Mouse (Mus musculus) neural tube, embryonic 10.5 days (tissue): Measurements from ENCODE around the gene Prss8.

ENCODE experiments used
- DNase-seq: peaks from one replicate; pipeline ENCODE4 v3.0.0-alpha.2; 2017; ENCODE audit warnings: low spot score; ENCODE audit errors: extremely low spot score

The Prss8 gene

GRCm38 (mm10) chr7:127930636-127931035, 732 bp upstream of the Prss8 start:
- no peak for DNase-seq

- no peak for DNase-seq
These were observed 1.3 kb downstream of the Prss8 start for GRCm38 (mm10) chr7:127928596-127928995.

- no peak for DNase-seq
These were observed 2.2 kb downstream of the Prss8 start for GRCm38 (mm10) chr7:127927726-127928125.

GRCm38 (mm10) chr7:127926846-127927245, 3.1 kb downstream of the Prss8 start:
- no peak for DNase-seq

- no peak for DNase-seq
These were observed 3.8 kb downstream of the Prss8 start for GRCm38 (mm10) chr7:127926066-127926465.

- no peak for DNase-seq
These were observed 4.7 kb downstream of the Prss8 start for GRCm38 (mm10) chr7:127925252-127925651.

GRCm38 (mm10) chr7:127923714-127924113, 6.2 kb downstream of the Prss8 start:
- no peak for DNase-seq

- no peak for DNase-seq
These were observed 7.2 kb downstream of the Prss8 start for GRCm38 (mm10) chr7:127922451-127923275.

- DNase-seq, result no peak
These were observed 8.4 kb downstream of the Prss8 start for GRCm38 (mm10) chr7:127921516-127921915.

GRCm38 (mm10) chr7:127919290-127919689, 10.6 kb downstream of the Prss8 start:
- DNase-seq, result peak; percentile 20

GRCm38 (mm10) chr7:127918203-127918602, 11.7 kb downstream of the Prss8 start:
- peak; percentile 40 for DNase-seq

GRCm38 (mm10) chr7:127915293-127915692, 14.6 kb downstream of the Prss8 start:
- DNase-seq, result no peak

GRCm38 (mm10) chr7:127912938-127913337, 17.0 kb downstream of the Prss8 start:
- DNase-seq, result no peak

- peak; percentile 92 for DNase-seq
These were observed 17.6 kb downstream of the Prss8 start, which contains the start of gene Kat8 for GRCm38 (mm10) chr7:127912190-127912871. Gene Kat8, plus strand, starts transcription at chr7:127912516.

- DNase-seq, result no peak
These were observed 21.2 kb downstream of the Prss8 start for GRCm38 (mm10) chr7:127908656-127909055.

- DNase-seq, result no peak
These were observed 22.0 kb downstream of the Prss8 start for GRCm38 (mm10) chr7:127907939-127908338.

GRCm38 (mm10) chr7:127903971-127904796, 25.7 kb downstream of the Prss8 start, which contains the start of gene Bckdk:
Gene Bckdk, plus strand, starts transcription at chr7:127904082.
- peak; percentile 80 for DNase-seq

- DNase-seq, result no peak
These were observed 28.1 kb downstream of the Prss8 start for GRCm38 (mm10) chr7:127901772-127902171.

- no peak for DNase-seq
These were observed 29.9 kb downstream of the Prss8 start for GRCm38 (mm10) chr7:127899997-127900396.

GRCm38 (mm10) chr7:127898179-127898956, 31.5 kb downstream of the Prss8 start:
- DNase-seq, result no peak

- DNase-seq, result no peak
These were observed 32.4 kb downstream of the Prss8 start for GRCm38 (mm10) chr7:127897542-127897941.
